Mouse (Mus musculus): Measurements from ENCODE around the gene Chchd5. TPM values are rescaled to one million over a fixed set of nuclear protein-coding genes. Genes with fewer than 3 reads are reported as not detected.

Gene Chchd5
- 22.7 and 30.7 TPM in 2 replicates for polyA plus RNA-seq (2014; fragmentation: Nextera tagmentation; extraction: Ambion mirVana)

- H3K36me3 ChIP-seq (ENCODE audit: control insufficient read depth, insufficient read depth, low read length): peaks cover 41% of the 10 kb centered on the region
- H3K4me3 ChIP-seq (ENCODE audit: low read depth, low read length): peak within 1 kb of the TSS; percentile 63
- peak within 1 kb of the TSS; percentile 79 for H3K9ac ChIP-seq (ENCODE audit: low read length)
- H3K9me3 ChIP-seq (replicated peaks; ENCODE audit: control insufficient read depth, low read length): peaks cover 6% of the 10 kb centered on the region; the same call in 1 of the 2 replicates
- DNase-seq (ENCODE audit: low spot score) (peak; percentile 98), ATAC-seq (peak; percentile 100)
- peak within 1 kb of the TSS; percentile 87 for H3K27ac ChIP-seq (ENCODE audit: low read depth, low read length)
- under 1% methylated on average over 35 of the region's 35 CpGs for WGBS
- no peaks in the 10 kb centered on the region for H3K27me3 ChIP-seq (replicated peaks; ENCODE audit: control insufficient read depth, insufficient read depth, low read length)
- H3K4me2 ChIP-seq (ENCODE audit: low read length): peak within 1 kb of the TSS; percentile 72
- peaks cover 8% of the 10 kb centered on the region; the same call in 1 of the 2 replicates for H3K4me1 ChIP-seq (ENCODE audit: control insufficient read depth, insufficient read depth, low read length)
These were observed at the start of gene Chchd5 for GRCm38 (mm10) chr2:129129412-129129929. Gene Chchd5, plus strand, starts transcription at chr2:129129700.

GRCm38 (mm10) chr2:129081097-129081496, 48.4 kb upstream of the Chchd5 start:
- H3K4me3 ChIP-seq (ENCODE audit: low read depth, low read length): no peak overlapping the region
- no peak overlapping the region for H3K27ac ChIP-seq (ENCODE audit: low read depth, low read length)
- no peaks in the 10 kb centered on the region for H3K4me1 ChIP-seq (ENCODE audit: control insufficient read depth, insufficient read depth, low read length)
- H3K4me2 ChIP-seq (ENCODE audit: low read length): no peak overlapping the region
- no peaks in the 10 kb centered on the region for H3K9me3 ChIP-seq (replicated peaks; ENCODE audit: control insufficient read depth, low read length)
- WGBS: 78% methylated on average over 13 of the region's 13 CpGs
- no peak overlapping the region for H3K9ac ChIP-seq (ENCODE audit: low read length)
- DNase-seq (ENCODE audit: low spot score): no peak
- H3K36me3 ChIP-seq (ENCODE audit: control insufficient read depth, insufficient read depth, low read length): peaks cover 74% of the 10 kb centered on the region
- no peak for ATAC-seq
- no peaks in the 10 kb centered on the region for H3K27me3 ChIP-seq (replicated peaks; ENCODE audit: control insufficient read depth, insufficient read depth, low read length)

GRCm38 (mm10) chr2:129083514-129083913, 46.0 kb upstream of the Chchd5 start:
- no peak overlapping the region for H3K9ac ChIP-seq (ENCODE audit: low read length)
- no peaks in the 10 kb centered on the region for H3K9me3 ChIP-seq (replicated peaks; ENCODE audit: control insufficient read depth, low read length)
- H3K4me1 ChIP-seq (ENCODE audit: control insufficient read depth, insufficient read depth, low read length): no peaks in the 10 kb centered on the region
- H3K27ac ChIP-seq (ENCODE audit: low read depth, low read length): no peak overlapping the region
- ATAC-seq (no peak), DNase-seq (ENCODE audit: low spot score) (no peak)
- H3K27me3 ChIP-seq (replicated peaks; ENCODE audit: control insufficient read depth, insufficient read depth, low read length): no peaks in the 10 kb centered on the region
- H3K36me3 ChIP-seq (ENCODE audit: control insufficient read depth, insufficient read depth, low read length): peaks cover 67% of the 10 kb centered on the region
- WGBS: 94% methylated on average over 5 of the region's 5 CpGs
- H3K4me2 ChIP-seq (ENCODE audit: low read length): no peak overlapping the region
- H3K4me3 ChIP-seq (ENCODE audit: low read depth, low read length): no peak overlapping the region

- Histone ChIP-seq H3K4me2 (ENCODE audit: low read length) (no peak overlapping the region), H3K9me3 (replicated peaks; ENCODE audit: control insufficient read depth, low read length) (no peaks in the 10 kb centered on the region), H3K27ac (ENCODE audit: low read depth, low read length) (no peak overlapping the region), H3K4me3 (ENCODE audit: low read depth, low read length) (no peak overlapping the region), H3K4me1 (ENCODE audit: control insufficient read depth, insufficient read depth, low read length) (no peaks in the 10 kb centered on the region), H3K27me3 (replicated peaks; ENCODE audit: control insufficient read depth, insufficient read depth, low read length) (no peaks in the 10 kb centered on the region), H3K9ac (ENCODE audit: low read length) (no peak overlapping the region), H3K36me3 (ENCODE audit: control insufficient read depth, insufficient read depth, low read length) (peaks cover 69% of the 10 kb centered on the region)
- DNase-seq (ENCODE audit: low spot score) (peak; percentile 65), ATAC-seq (no peak)
- 49% methylated on average over 2 of the region's 2 CpGs for WGBS
These were observed 44.5 kb upstream of the Chchd5 start for GRCm38 (mm10) chr2:129084959-129085358.

- H3K4me2 ChIP-seq (ENCODE audit: low read length): no peak overlapping the region
- H3K27ac ChIP-seq (ENCODE audit: low read depth, low read length): no peak overlapping the region
- no peaks in the 10 kb centered on the region for H3K27me3 ChIP-seq (replicated peaks; ENCODE audit: control insufficient read depth, insufficient read depth, low read length)
- no peaks in the 10 kb centered on the region for H3K9me3 ChIP-seq (replicated peaks; ENCODE audit: control insufficient read depth, low read length)
- ATAC-seq: no peak
- peaks cover 70% of the 10 kb centered on the region for H3K36me3 ChIP-seq (ENCODE audit: control insufficient read depth, insufficient read depth, low read length)
- H3K9ac ChIP-seq (ENCODE audit: low read length): no peak overlapping the region
- 87% methylated on average over 1 of the region's 1 CpGs for WGBS
- H3K4me3 ChIP-seq (ENCODE audit: low read depth, low read length): no peak overlapping the region
- H3K4me1 ChIP-seq (ENCODE audit: control insufficient read depth, insufficient read depth, low read length): no peaks in the 10 kb centered on the region
- no peak for DNase-seq (ENCODE audit: low spot score)
These were observed 42.0 kb upstream of the Chchd5 start for GRCm38 (mm10) chr2:129087520-129087919.

GRCm38 (mm10) chr2:129090370-129090769, 39.1 kb upstream of the Chchd5 start:
- Histone ChIP-seq H3K9ac (ENCODE audit: low read length) (no peak overlapping the region), H3K4me1 (ENCODE audit: control insufficient read depth, insufficient read depth, low read length) (no peaks in the 10 kb centered on the region), H3K36me3 (ENCODE audit: control insufficient read depth, insufficient read depth, low read length) (peaks cover 88% of the 10 kb centered on the region), H3K27ac (ENCODE audit: low read depth, low read length) (no peak overlapping the region), H3K27me3 (replicated peaks; ENCODE audit: control insufficient read depth, insufficient read depth, low read length) (no peaks in the 10 kb centered on the region), H3K9me3 (replicated peaks; ENCODE audit: control insufficient read depth, low read length) (no peaks in the 10 kb centered on the region), H3K4me3 (ENCODE audit: low read depth, low read length) (no peak overlapping the region), H3K4me2 (ENCODE audit: low read length) (no peak overlapping the region)
- no peak for ATAC-seq
- 72% methylated on average over 4 of the region's 4 CpGs for WGBS
- DNase-seq (ENCODE audit: low spot score): no peak

GRCm38 (mm10) chr2:129092810-129093209, 36.7 kb upstream of the Chchd5 start:
- H3K4me1 ChIP-seq (ENCODE audit: control insufficient read depth, insufficient read depth, low read length): no peaks in the 10 kb centered on the region
- no peaks in the 10 kb centered on the region for H3K27me3 ChIP-seq (replicated peaks; ENCODE audit: control insufficient read depth, insufficient read depth, low read length)
- no peaks in the 10 kb centered on the region for H3K9me3 ChIP-seq (replicated peaks; ENCODE audit: control insufficient read depth, low read length)
- 92% methylated on average over 12 of the region's 12 CpGs for WGBS
- H3K27ac ChIP-seq (ENCODE audit: low read depth, low read length): no peak overlapping the region
- H3K9ac ChIP-seq (ENCODE audit: low read length): no peak overlapping the region
- ATAC-seq (no peak), DNase-seq (ENCODE audit: low spot score) (no peak)
- no peak overlapping the region for H3K4me2 ChIP-seq (ENCODE audit: low read length)
- H3K36me3 ChIP-seq (ENCODE audit: control insufficient read depth, insufficient read depth, low read length): peaks cover 73% of the 10 kb centered on the region
- H3K4me3 ChIP-seq (ENCODE audit: low read depth, low read length): no peak overlapping the region

- 93% methylated on average over 18 of the region's 18 CpGs for WGBS
- Histone ChIP-seq H3K9ac (ENCODE audit: low read length) (no peak overlapping the region), H3K4me3 (ENCODE audit: low read depth, low read length) (no peak overlapping the region), H3K27me3 (replicated peaks; ENCODE audit: control insufficient read depth, insufficient read depth, low read length) (no peaks in the 10 kb centered on the region), H3K4me2 (ENCODE audit: low read length) (no peak overlapping the region), H3K4me1 (ENCODE audit: control insufficient read depth, insufficient read depth, low read length) (no peaks in the 10 kb centered on the region), H3K27ac (ENCODE audit: low read depth, low read length) (no peak overlapping the region), H3K9me3 (replicated peaks; ENCODE audit: control insufficient read depth, low read length) (no peaks in the 10 kb centered on the region), H3K36me3 (ENCODE audit: control insufficient read depth, insufficient read depth, low read length) (peaks cover 62% of the 10 kb centered on the region)
- no peak for ATAC-seq
- DNase-seq (ENCODE audit: low spot score): no peak
These were observed 35.4 kb upstream of the Chchd5 start for GRCm38 (mm10) chr2:129093926-129094724.

- ATAC-seq: peak; percentile 99
- Histone ChIP-seq H3K27ac (ENCODE audit: low read depth, low read length) (no peak within 1 kb of the TSS), H3K4me2 (ENCODE audit: low read length) (peak within 1 kb of the TSS; percentile 76), H3K9ac (ENCODE audit: low read length) (peak within 1 kb of the TSS; percentile 72), H3K9me3 (replicated peaks; ENCODE audit: control insufficient read depth, low read length) (no peaks in the 10 kb centered on the region), H3K36me3 (ENCODE audit: control insufficient read depth, insufficient read depth, low read length) (peaks cover 29% of the 10 kb centered on the region), H3K4me3 (ENCODE audit: low read depth, low read length) (peak within 1 kb of the TSS; percentile 73), H3K27me3 (replicated peaks; ENCODE audit: control insufficient read depth, insufficient read depth, low read length) (no peaks in the 10 kb centered on the region), H3K4me1 (ENCODE audit: control insufficient read depth, insufficient read depth, low read length) (0 out of 2 replicates have a peak, but pooled peaks cover 2% of the 10 kb centered on the region)
- DNase-seq (ENCODE audit: low spot score): peak; percentile 96
- under 1% methylated on average over 35 of the region's 35 CpGs for WGBS
These were observed 28.7 kb upstream of the Chchd5 start, which contains the start of gene Polr1b for GRCm38 (mm10) chr2:129100784-129101310. Gene Polr1b, plus strand, starts transcription at chr2:129100995.

Data from forebrain, embryonic 14.5 days (tissue).